Mouse (Mus musculus): ENCODE results near the gene Adarb2. TPM values are rescaled to one million over a fixed set of nuclear protein-coding genes. Genes with fewer than 3 reads are reported as not detected.

Adarb2 gene
- total and polyA plus RNA-seq, 3 experiments: 0.42 to 0.57 TPM; not detected in 1

- Histone ChIP-seq H3K9me3 (replicated peaks; ENCODE audit: insufficient read depth, low read length) (no peaks in the 10 kb centered on the region), H3K27ac (ENCODE audit: control insufficient read depth, low read depth, low read length) (no peak overlapping the region), H3K4me3 (ENCODE audit: control insufficient read depth in 1 of 2, insufficient read depth in 1 of 2, low read depth in 2 of 2, low read length in 2 of 2) (no peak overlapping the region), H3K27me3 (ENCODE audit: control insufficient read depth in 1 of 2, insufficient read depth in 2 of 2, low read length in 2 of 2) (no peaks in the 10 kb centered on the region; a peak in 1 of 4 replicates), H3K9ac (ENCODE audit: control insufficient read depth, low read depth, low read length, poor library complexity, severe bottlenecking) (no peak overlapping the region), H3K4me1 (ENCODE audit: control insufficient read depth in 1 of 2, insufficient read depth in 2 of 2, low read length in 2 of 2) (no peaks in the 10 kb centered on the region), H3K36me3 (ENCODE audit: control insufficient read depth in 1 of 2, insufficient read depth in 2 of 2, low read length in 2 of 2) (no peaks in the 10 kb centered on the region), H3K79me2 (ENCODE audit: control insufficient read depth, insufficient read depth, low read length, poor library complexity) (no peaks in the 10 kb centered on the region)
- DNase-seq (ENCODE audit: low read depth, low spot score): no peak
- TF ChIP-seq CHD1 (IDR thresholded peaks at IDR 0.05; ENCODE audit: low read depth, low read length): no peak
These were observed 490.1 kb downstream of the Adarb2 start for GRCm38 (mm10) chr13:8692787-8693186.

GRCm38 (mm10) chr13:8698451-8698850 is 495.8 kb downstream of the Adarb2 start:
- DNase-seq (ENCODE audit: low read depth, low spot score): no peak
- Histone ChIP-seq H3K4me1 (ENCODE audit: control insufficient read depth in 1 of 2, insufficient read depth in 2 of 2, low read length in 2 of 2) (no peaks in the 10 kb centered on the region), H3K9me3 (replicated peaks; ENCODE audit: insufficient read depth, low read length) (no peaks in the 10 kb centered on the region), H3K4me3 (ENCODE audit: control insufficient read depth in 1 of 2, insufficient read depth in 1 of 2, low read depth in 2 of 2, low read length in 2 of 2) (no peak overlapping the region), H3K27me3 (ENCODE audit: control insufficient read depth in 1 of 2, insufficient read depth in 2 of 2, low read length in 2 of 2) (no peaks in the 10 kb centered on the region; a peak in 1 of 4 replicates), H3K9ac (ENCODE audit: control insufficient read depth, low read depth, low read length, poor library complexity, severe bottlenecking) (no peak overlapping the region), H3K79me2 (ENCODE audit: control insufficient read depth, insufficient read depth, low read length, poor library complexity) (no peaks in the 10 kb centered on the region), H3K27ac (ENCODE audit: control insufficient read depth, low read depth, low read length) (no peak overlapping the region), H3K36me3 (ENCODE audit: control insufficient read depth in 1 of 2, insufficient read depth in 2 of 2, low read length in 2 of 2) (no peaks in the 10 kb centered on the region)
- TF ChIP-seq MYB (IDR thresholded peaks at IDR 0.05; ENCODE audit: low read depth, low read length) (no peak), TCF12 (IDR thresholded peaks at IDR 0.05; ENCODE audit: low read depth, low read length) (no peak), SIN3A (IDR thresholded peaks at IDR 0.05; ENCODE audit: low read length) (no peak), MAZ (IDR thresholded peaks at IDR 0.05; ENCODE audit: low read depth, low read length) (no peak), MYC (IDR thresholded peaks at IDR 0.05; ENCODE audit: low read depth, low read length) (no peak), UBTF (IDR thresholded peaks at IDR 0.05; ENCODE audit: borderline replicate concordance, insufficient read depth, low read depth, low read length) (no peak), EP300 (IDR thresholded peaks at IDR 0.05; ENCODE audit: low read depth in 1 of 2, low read length in 2 of 2) (no peak)

- DNase-seq (ENCODE audit: low read depth, low spot score): no peak
- no peaks in the 10 kb centered on the region for H3K9me3 ChIP-seq (replicated peaks; ENCODE audit: insufficient read depth, low read length)
- H3K4me1 ChIP-seq (ENCODE audit: control insufficient read depth in 1 of 2, insufficient read depth in 2 of 2, low read length in 2 of 2): no peaks in the 10 kb centered on the region
- TF ChIP-seq GATA1 (IDR thresholded peaks at IDR 0.05; ENCODE audit: low read depth, low read length) (no peak), ZMIZ1 (IDR thresholded peaks at IDR 0.05; ENCODE audit: low read depth, low read length) (no peak), BHLHE40 (IDR thresholded peaks at IDR 0.05; ENCODE audit: borderline replicate concordance, low read depth, low read length) (no peak), KAT2A (conservative IDR thresholded peaks at IDR 0.05; ENCODE audit: low read depth, low read length) (no peak), CTCF (IDR thresholded peaks at IDR 0.05 in 2 of 3, conservative IDR thresholded peaks at IDR 0.05 in 1 of 3; ENCODE audit: control insufficient read depth in 1 of 3, insufficient read depth in 1 of 3, low read depth in 2 of 3, low read length in 3 of 3, poor library complexity in 1 of 3, severe bottlenecking in 1 of 3) (no peak), TBP (IDR thresholded peaks at IDR 0.05; ENCODE audit: low read depth, low read length) (no peak), CHD1 (IDR thresholded peaks at IDR 0.05; ENCODE audit: low read depth, low read length) (no peak), POLR2A (IDR thresholded peaks at IDR 0.05; ENCODE audit: control insufficient read depth in 1 of 2, insufficient read depth in 1 of 2, low read depth in 1 of 2, low read length in 2 of 2, poor library complexity in 1 of 2) (no peak), EP300 (IDR thresholded peaks at IDR 0.05; ENCODE audit: low read depth in 1 of 2, low read length in 2 of 2) (no peak)
- no peaks in the 10 kb centered on the region for H3K36me3 ChIP-seq (ENCODE audit: control insufficient read depth in 1 of 2, insufficient read depth in 2 of 2, low read length in 2 of 2)
- H3K79me2 ChIP-seq (ENCODE audit: control insufficient read depth, insufficient read depth, low read length, poor library complexity): no peaks in the 10 kb centered on the region
- no peak overlapping the region for H3K4me3 ChIP-seq (ENCODE audit: control insufficient read depth in 1 of 2, insufficient read depth in 1 of 2, low read depth in 2 of 2, low read length in 2 of 2)
- no peak overlapping the region for H3K9ac ChIP-seq (ENCODE audit: control insufficient read depth, low read depth, low read length, poor library complexity, severe bottlenecking)
- H3K27ac ChIP-seq (ENCODE audit: control insufficient read depth, low read depth, low read length): no peak overlapping the region
- H3K27me3 ChIP-seq (ENCODE audit: control insufficient read depth in 1 of 2, insufficient read depth in 2 of 2, low read length in 2 of 2): no peaks in the 10 kb centered on the region; a peak in 1 of 4 replicates
These were observed 497.2 kb downstream of the Adarb2 start for GRCm38 (mm10) chr13:8699831-8700230.
